Mouse (Mus musculus): ENCODE measurements around the gene Pum2.

The Pum2 gene

DNA sequence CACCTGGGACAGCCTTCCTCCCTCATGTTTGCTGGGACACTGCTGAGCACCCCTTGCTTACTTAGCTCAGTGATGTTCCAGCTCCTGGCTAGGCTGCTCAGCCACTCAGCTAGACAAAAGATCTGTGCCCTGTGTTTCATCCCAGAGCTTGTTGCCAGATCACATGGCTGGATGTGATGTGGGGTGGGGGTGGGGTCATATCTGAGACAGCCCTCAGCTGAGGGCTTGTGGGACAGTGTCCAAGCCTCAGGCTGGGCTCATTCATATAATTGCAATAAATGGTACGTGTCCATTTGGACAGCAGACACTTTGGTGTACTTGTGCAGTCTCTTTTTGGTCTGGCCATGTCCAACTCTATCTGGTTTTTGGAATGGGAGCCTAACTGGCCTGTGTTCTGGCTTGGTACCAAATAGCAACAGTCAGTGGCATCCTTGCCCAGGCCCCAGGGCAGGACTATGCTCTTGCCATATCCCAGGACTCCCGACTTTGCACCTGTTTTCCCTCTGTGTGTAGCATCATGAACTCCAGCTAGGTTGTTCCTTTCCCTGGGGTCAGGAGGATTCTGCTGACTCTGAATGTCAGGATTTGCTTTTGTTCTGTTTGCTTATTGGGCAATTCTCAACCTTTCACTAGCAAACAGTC, 119.6 kb downstream of the Pum2 start:
- no peak for DNase-seq (ENCODE audit: low read depth, low spot score)

DNA sequence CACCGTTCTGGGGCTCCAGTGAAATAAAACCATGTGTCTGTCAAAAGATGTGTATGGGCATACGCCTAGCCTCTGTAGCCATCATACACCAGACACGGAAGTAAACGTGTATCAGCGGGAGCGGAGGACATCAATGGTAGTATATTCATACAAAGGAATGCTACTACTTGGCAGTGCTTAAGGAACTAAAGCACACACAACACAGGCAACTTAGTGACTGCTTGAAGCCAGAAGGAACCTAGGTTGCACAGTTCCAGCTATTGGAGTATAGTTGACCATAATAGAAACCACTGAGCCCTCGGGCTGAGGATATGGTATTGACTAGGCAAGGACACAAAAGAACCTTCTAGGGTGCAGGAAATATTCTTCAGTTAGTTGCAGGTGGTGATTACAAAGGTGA, 124.0 kb downstream of the Pum2 start:
- DNase-seq (ENCODE audit: low read depth, low spot score), result no peak

DNA sequence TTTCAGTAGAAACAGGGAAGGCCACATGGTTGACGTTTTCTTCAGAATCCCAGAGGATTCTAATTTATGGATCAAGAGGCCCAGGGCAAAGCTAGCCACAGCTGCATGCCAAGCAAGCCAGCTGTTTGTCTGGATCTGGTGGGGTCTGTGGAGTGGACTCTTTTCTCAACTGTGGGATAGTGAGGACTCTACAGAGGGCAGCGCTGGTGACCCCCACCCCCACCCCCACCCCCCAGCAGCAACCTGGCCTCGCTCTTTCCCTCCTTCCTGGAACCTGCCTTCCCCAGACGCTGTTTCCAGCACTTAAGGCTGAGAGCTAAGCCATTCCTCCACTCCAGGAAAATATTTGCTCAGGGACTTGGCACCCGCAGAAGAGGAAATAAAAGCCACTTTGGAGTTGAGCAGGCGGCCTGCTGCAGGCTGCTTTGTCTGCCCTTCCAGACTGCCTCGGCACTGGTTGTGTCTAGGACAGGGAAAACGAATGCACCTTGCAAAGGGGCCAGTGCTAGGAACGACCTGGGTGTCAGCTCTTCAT, 124.6 kb downstream of the Pum2 start:
- no peak for DNase-seq (ENCODE audit: low read depth, low spot score)

Data from WW6 (cell line).